12 mouse cellular contexts compared by ENCODE assay signal in the genomic region with DNA sequence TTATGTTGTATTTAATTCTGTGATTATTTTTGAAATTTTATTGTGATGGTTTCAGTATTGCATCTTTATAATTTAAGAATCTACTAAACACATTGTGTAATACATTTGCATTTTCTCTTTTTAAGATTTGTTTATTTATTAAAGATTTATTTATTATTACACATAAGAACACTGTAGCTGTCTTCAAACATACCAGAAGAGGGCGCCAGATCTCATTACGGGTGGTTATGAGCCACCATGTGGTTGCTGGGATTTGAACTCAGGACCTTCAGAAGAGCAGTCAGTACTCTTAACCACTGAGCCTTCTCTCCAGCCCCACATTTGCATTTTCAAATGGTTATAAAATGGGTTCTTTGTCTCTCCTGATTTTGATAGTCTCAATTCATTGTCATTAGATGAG. TPM values are rescaled to one million over a fixed set of nuclear protein-coding genes. Genes with fewer than 3 reads are reported as not detected.
DNase-seq lines count a peak whose midpoint lies in the region; ATAC-seq and TF ChIP-seq lines count a peak whose summit lies in the region.
"Had no signal": no experiment of that assay in that cellular context is flagged by ENCODE, and none has a peak within 500 bp of the region (broad histone marks: within the 10 kb centered on the region; RNA-seq: fewer than 3 reads in every experiment).

No protein-coding gene starts in this region.

- peak; percentile 48 for TF ChIP-seq CTCF in left cerebral cortex, adult 2 months (IDR thresholded peaks at IDR 0.05)

- H3K27ac ChIP-seq in left cerebral cortex, adult 2 months: no peak overlapping the region
- H3K27ac ChIP-seq in macrophage: peak overlapping the region; percentile 86
- no peak overlapping the region for H3K27ac ChIP-seq in kidney, embryonic 14.5 days (ENCODE audit: low read depth, low read length)

- intact Hi-C loops in left cerebral cortex, adult 2 months (cut with DNase I): no loop called here
- intact Hi-C loops in left cerebral cortex, postnatal 25 days (cut with DNase I): no loop called here

- WGBS in macrophage (ENCODE audit: missing documents): 71% methylated on average over 2 of the region's 2 CpGs
- WGBS in kidney, embryonic 14.5 days: 84% methylated on average over 2 of the region's 2 CpGs

- DNase-seq in cerebellum, postnatal 10 days: peak; percentile 6 to 36
- DNase-seq in cerebellum, postnatal 36 days: no peak
- DNase-seq in left cerebral cortex, adult 2 months (ENCODE audit: extremely low spot score in 1 of 2, low spot score in 2 of 2): no peak
- no peak for DNase-seq in left cerebral cortex, postnatal 25 days (ENCODE audit: low spot score in 2 of 2)
- DNase-seq in NIH3T3 (ENCODE audit: low read depth): peak; percentile 66
- no peak for DNase-seq in ovary, postnatal 10 days (ENCODE audit: low spot score)
- DNase-seq: thymus, postnatal 4 days had no signal

- no peak overlapping the region for H3K4me2 ChIP-seq in kidney, embryonic 14.5 days (replicated peaks; ENCODE audit: low read depth, low read length)

- no peaks in the 10 kb centered on the region for H3K27me3 ChIP-seq in kidney, embryonic 14.5 days (ENCODE audit: control insufficient read depth, insufficient read depth, low read length)

- H3K79me2 ChIP-seq in macrophage (ENCODE audit: inconsistent target): peaks cover 95% of the 10 kb centered on the region

- H3K4me3 ChIP-seq in left cerebral cortex, adult 2 months: peak overlapping the region; percentile 91
- peak overlapping the region; percentile 84 for H3K4me3 ChIP-seq in macrophage (ENCODE audit: inconsistent target)
- no peak overlapping the region for H3K4me3 ChIP-seq in kidney, embryonic 14.5 days (ENCODE audit: low read length)

- H3K9ac ChIP-seq in kidney, embryonic 14.5 days (ENCODE audit: low read depth, low read length): no peak overlapping the region

- ATAC-seq in kidney, embryonic 14.5 days (ENCODE audit: low FRiP score, low TSS enrichment): no peak

- H3K36me3 ChIP-seq in macrophage (ENCODE audit: inconsistent target): no peaks in the 10 kb centered on the region
- H3K36me3 ChIP-seq in kidney, embryonic 14.5 days (ENCODE audit: control insufficient read depth, insufficient read depth, low read length): no peaks in the 10 kb centered on the region

- no peaks in the 10 kb centered on the region for H3K9me3 ChIP-seq in kidney, embryonic 14.5 days (ENCODE audit: control insufficient read depth, low read length)

- H3K4me1 ChIP-seq in kidney, embryonic 14.5 days (ENCODE audit: control insufficient read depth, insufficient read depth, low read length): peaks cover 6% of the 10 kb centered on the region

RNA-seq across cellular contexts. Expression of a gene that starts 2.1 kb away (rescaled TPM):
- 10 to 100 TPM; 68.3 to 68.5 TPM for total RNA-seq in left cerebral cortex, adult 2 months (2021)
- 10 to 100 TPM; 62.3 to 63.7 TPM for total RNA-seq in left cerebral cortex, postnatal 25 days (2021)
- total RNA-seq in macrophage (2018; cell fraction: chromatin; rRNA removed): 100 to 1,000 TPM; 145 to 318 (median 210) TPM
- total RNA-seq in macrophage (2018; cell fraction: cytosol; rRNA removed): 10 to 100 TPM; 37.6 to 68.8 (median 52.4) TPM
- 100 to 1,000 TPM; 104 to 290 (median 162) TPM for total RNA-seq in macrophage (2018; cell fraction: nucleus; rRNA removed)
- 34.6 to 40.1 TPM (median 35.6 TPM) in 3 replicates for polyA plus RNA-seq in macrophage (2018)
- polyA plus RNA-seq in kidney, embryonic 14.5 days (2014; fragmentation: Nextera tagmentation; extraction: Ambion mirVana): 8.4 and 13.4 TPM in 2 replicates

RNA-seq across cellular contexts. Expression of a gene that starts 2.1 kb away (rescaled TPM):
- 10 to 100 TPM; 11.8 to 13.6 TPM for total RNA-seq in left cerebral cortex, adult 2 months (2021)
- 10 to 100 TPM in 1 of 2 experiments, 1 to 10 TPM in 1; 9.0 to 12.9 TPM for total RNA-seq in left cerebral cortex, postnatal 25 days (2021)
- total RNA-seq in macrophage (2018; cell fraction: chromatin; rRNA removed): 10 to 100 TPM in 19 of 26 experiments, 1 to 10 TPM in 7; 3.7 to 76.2 (median 44.4) TPM
- 10 to 100 TPM in 11 of 26 experiments, 1 to 10 TPM in 15; 1.8 to 13.1 (median 9.8) TPM for total RNA-seq in macrophage (2018; cell fraction: cytosol; rRNA removed)
- 10 to 100 TPM in 17 of 26 experiments, 1 to 10 TPM in 9; 4.6 to 47.1 (median 18.3) TPM for total RNA-seq in macrophage (2018; cell fraction: nucleus; rRNA removed)
- 7.4 to 8.2 TPM (median 7.9 TPM) in 3 replicates for polyA plus RNA-seq in macrophage (2018)
- polyA plus RNA-seq in kidney, embryonic 14.5 days (2014; fragmentation: Nextera tagmentation; extraction: Ambion mirVana): 5.4 and 10.8 TPM in 2 replicates

RNA-seq across cellular contexts. Expression of a gene that starts 54.0 kb away (rescaled TPM):
- not detected for total RNA-seq in left cerebral cortex, adult 2 months (2021)
- total RNA-seq in left cerebral cortex, postnatal 25 days (2021): not detected
- total RNA-seq in macrophage (2018; cell fraction: chromatin; rRNA removed): not detected
- total RNA-seq in macrophage (2018; cell fraction: cytosol; rRNA removed): not detected
- total RNA-seq in macrophage (2018; cell fraction: nucleus; rRNA removed): not detected
- not detected in 3 replicates for polyA plus RNA-seq in macrophage (2018)
- polyA plus RNA-seq in kidney, embryonic 14.5 days (2014; fragmentation: Nextera tagmentation; extraction: Ambion mirVana): not detected in 2 replicates
- total RNA-seq: layer of hippocampus, postnatal 25 days; megakaryocyte-erythroid progenitor cell, adult 5-6 weeks had no signal
- polyA plus RNA-seq: heart, embryonic 16.5 days had no signal

Comparison
In these comparisons a context has a peak if more than half of its experiments do, and no peak if none do; other contexts are left out.
1. DNase-seq: peak in cerebellum, postnatal 10 days (2 of 2) and NIH3T3 (single experiment); none in cerebellum, postnatal 36 days (0 of 2), left cerebral cortex, adult 2 months (0 of 2), left cerebral cortex, postnatal 25 days (0 of 2) and ovary, postnatal 10 days (single experiment).